Mouse (Mus musculus) kidney, postnatal 4 days (tissue): ENCODE measurements around the gene Vmn2r35.
"Not testable (repeated sequence)": the region's sequence is repeated elsewhere in the genome, so short reads cannot be mapped to it uniquely, and the experiment has no call there.

ENCODE experiments used
- DNase-seq, 2 experiments: peaks; one replicate each; pipeline ENCODE4 v3.0.0; 2021; ENCODE audit warnings: mixed read lengths in 2 of 2

The Vmn2r35 gene

GRCm38 (mm10) chr7:7819767-7820166, at the start of gene Vmn2r35:
TSS of gene Vmn2r35 (minus strand) at chr7:7819867.
- not testable (repeated sequence) for DNase-seq

GRCm38 (mm10) chr7:7794196-7794595, 25.5 kb downstream of the Vmn2r35 start:
- DNase-seq: not testable (repeated sequence)
